Mouse (Mus musculus) forebrain, embryonic 14.5 days (tissue): ENCODE results near the gene Tbcel. TPM values are rescaled to one million over a fixed set of nuclear protein-coding genes. Genes with fewer than 3 reads are reported as not detected.

ENCODE experiments used
- ATAC-seq: fragments of 200-750 bp; cut with Nextera tagmentation; 2 replicates; pipeline ENCODE4 v1.8.0; 2017; ENCODE audit warnings: mild to moderate bottlenecking, moderate library complexity
- DNase-seq: peaks from one replicate; pipeline ENCODE4 v3.0.0-alpha.2; 2015; ENCODE audit warnings: low spot score
- H3K27ac ChIP-seq: fragments of 300-500 bp; sonication (generic); 2 replicates; pipeline ENCODE4 v1.5.1; 2014; ENCODE audit warnings: low read depth, mild to moderate bottlenecking, control low read depth, low read length, moderate library complexity
- H3K27me3 ChIP-seq: fragments of 300-500 bp; sonication (generic); replicated peaks from 2 replicates; pipeline ENCODE4 v1.6.1; 2014; ENCODE audit warnings: low read length, control low read depth, mixed read lengths; ENCODE audit not compliant: control insufficient read depth, insufficient read depth
- H3K36me3 ChIP-seq: fragments of 300-500 bp; sonication (generic); 2 replicates; pipeline ENCODE4 v1.6.1; 2014; ENCODE audit warnings: low read length, control low read depth; ENCODE audit not compliant: control insufficient read depth, insufficient read depth
- H3K4me1 ChIP-seq: fragments of 300-500 bp; sonication (generic); 2 replicates; pipeline ENCODE4 v1.6.1; 2014; ENCODE audit warnings: antibody characterized with exemption, low read length, control low read depth; ENCODE audit not compliant: control insufficient read depth, insufficient read depth
- H3K4me2 ChIP-seq: fragments of 300-500 bp; sonication (generic); 2 replicates; pipeline ENCODE4 v1.6.1; 2014; ENCODE audit warnings: mild to moderate bottlenecking, control low read depth, low read length
- H3K4me3 ChIP-seq: fragments of 300-500 bp; sonication (generic); 2 replicates; pipeline ENCODE4 v1.5.1; 2014; ENCODE audit warnings: low read depth, low read length, control low read depth
- H3K9ac ChIP-seq: fragments of 300-500 bp; sonication (generic); 2 replicates; pipeline ENCODE4 v1.6.1; 2014; ENCODE audit warnings: mild to moderate bottlenecking, low read length, control low read depth, moderate library complexity
- H3K9me3 ChIP-seq: fragments of 300-500 bp; sonication (generic); replicated peaks from 2 replicates; pipeline ENCODE4 v1.6.1; 2016; ENCODE audit warnings: low read length, control low read depth, mixed read lengths; ENCODE audit not compliant: control insufficient read depth
- WGBS: fragments of 180-500 bp; shearing (Covaris S2); extraction: QIAGEN DNeasy Blood & Tissue Kit; methylation state at CpG from one replicate; pipeline ENCODE4 v1.1.7; 2014; 5-methylcytosine and 5-hydroxymethylcytosine counted together
- polyA plus RNA-seq: library from polyadenylated mRNA; unstranded; fragments of >200 nt; fragmentation: Nextera tagmentation; extraction: Ambion mirVana; gene quantifications from 2 replicates; pipeline ENCODE4 v1.2.1, GENCODE M21; 2014

The Tbcel gene
- polyA plus RNA-seq, 1 experiment from 2014 or later, result 5.6 TPM

- no peaks in the 10 kb centered on the region for H3K27me3 ChIP-seq
- 100% methylated on average over 2 of the region's 2 CpGs for WGBS
- no peak overlapping the region for H3K4me3 ChIP-seq
- H3K4me2 ChIP-seq, result no peak overlapping the region
- H3K9ac ChIP-seq, result no peak overlapping the region
- no peak for ATAC-seq
- H3K36me3 ChIP-seq, result peaks cover 69% of the 10 kb centered on the region
- H3K4me1 ChIP-seq, result peaks cover 6% of the 10 kb centered on the region
- no peak for DNase-seq
- H3K9me3 ChIP-seq, result no peaks in the 10 kb centered on the region
- no peak overlapping the region for H3K27ac ChIP-seq
Measured at GRCm38 (mm10) chr9:42441234-42441633, 66.4 kb downstream of the Tbcel start.

- ATAC-seq (no peak), DNase-seq (peak; percentile 57)
- H3K4me3 ChIP-seq, result no peak overlapping the region
- H3K36me3 ChIP-seq, result peaks cover 71% of the 10 kb centered on the region
- no peaks in the 10 kb centered on the region for H3K9me3 ChIP-seq
- 5% methylated on average over 4 of the region's 4 CpGs for WGBS
- no peak overlapping the region for H3K27ac ChIP-seq
- no peak overlapping the region for H3K4me2 ChIP-seq
- H3K4me1 ChIP-seq, result peaks cover 6% of the 10 kb centered on the region
- H3K27me3 ChIP-seq, result no peaks in the 10 kb centered on the region
- H3K9ac ChIP-seq, result no peak overlapping the region
Measured at GRCm38 (mm10) chr9:42439446-42439845, 68.2 kb downstream of the Tbcel start.

GRCm38 (mm10) chr9:42432155-42432554 is 75.5 kb downstream of the Tbcel start:
- Histone ChIP-seq H3K27ac (no peak overlapping the region), H3K4me2 (no peak overlapping the region), H3K4me3 (no peak overlapping the region), H3K27me3 (no peaks in the 10 kb centered on the region), H3K36me3 (peaks cover 61% of the 10 kb centered on the region), H3K4me1 (no peaks in the 10 kb centered on the region), H3K9me3 (no peaks in the 10 kb centered on the region), H3K9ac (no peak overlapping the region)
- ATAC-seq (no peak), DNase-seq (no peak)
- WGBS, result 96% methylated on average over 2 of the region's 2 CpGs

GRCm38 (mm10) chr9:42431606-42432005 is 76.0 kb downstream of the Tbcel start:
- no peak overlapping the region for H3K4me3 ChIP-seq
- DNase-seq, result no peak

GRCm38 (mm10) chr9:42428060-42428924 is 79.3 kb downstream of the Tbcel start:
- Histone ChIP-seq H3K27ac (no peak overlapping the region), H3K4me3 (no peak overlapping the region), H3K36me3 (peaks cover 48% of the 10 kb centered on the region), H3K9ac (no peak overlapping the region), H3K4me2 (no peak overlapping the region), H3K4me1 (no peaks in the 10 kb centered on the region), H3K9me3 (no peaks in the 10 kb centered on the region), H3K27me3 (no peaks in the 10 kb centered on the region)
- DNase-seq (no peak), ATAC-seq (no peak)
- WGBS, result 79% methylated on average over 12 of the region's 12 CpGs

More at GRCm38 (mm10) chr9:42431606-42432005, 76.0 kb downstream of the Tbcel start:
- no peak overlapping the region for H3K27ac ChIP-seq
- no peaks in the 10 kb centered on the region for H3K9me3 ChIP-seq
- no peaks in the 10 kb centered on the region for H3K4me1 ChIP-seq
- WGBS, result 81% methylated on average over 2 of the region's 2 CpGs
- no peaks in the 10 kb centered on the region for H3K27me3 ChIP-seq
- no peak overlapping the region for H3K9ac ChIP-seq
- ATAC-seq, result no peak
- no peak overlapping the region for H3K4me2 ChIP-seq
- peaks cover 58% of the 10 kb centered on the region for H3K36me3 ChIP-seq

GRCm38 (mm10) chr9:42426661-42427358 is 80.8 kb downstream of the Tbcel start:
- H3K4me3 ChIP-seq, result no peak overlapping the region
- H3K4me2 ChIP-seq, result no peak overlapping the region
- H3K9me3 ChIP-seq, result no peaks in the 10 kb centered on the region
- ATAC-seq (no peak), DNase-seq (no peak)
- no peak overlapping the region for H3K27ac ChIP-seq
- peaks cover 49% of the 10 kb centered on the region for H3K36me3 ChIP-seq
- WGBS, result 48% methylated on average over 10 of the region's 10 CpGs
- no peaks in the 10 kb centered on the region for H3K27me3 ChIP-seq
- no peaks in the 10 kb centered on the region for H3K4me1 ChIP-seq
- no peak overlapping the region for H3K9ac ChIP-seq

GRCm38 (mm10) chr9:42423649-42424048 is 84.0 kb downstream of the Tbcel start:
- H3K27ac ChIP-seq, result no peak overlapping the region
- no peaks in the 10 kb centered on the region for H3K9me3 ChIP-seq
- no peak for ATAC-seq
- peaks cover 33% of the 10 kb centered on the region; the same call in 1 of the 2 replicates for H3K36me3 ChIP-seq
- H3K4me2 ChIP-seq, result no peak overlapping the region
- no peak overlapping the region for H3K9ac ChIP-seq
- DNase-seq, result no peak
- H3K4me3 ChIP-seq, result no peak overlapping the region
- no peaks in the 10 kb centered on the region for H3K27me3 ChIP-seq
- H3K4me1 ChIP-seq, result no peaks in the 10 kb centered on the region
- 86% methylated on average over 2 of the region's 2 CpGs for WGBS

GRCm38 (mm10) chr9:42419687-42420086 is 87.9 kb downstream of the Tbcel start:
- Histone ChIP-seq H3K4me2 (no peak overlapping the region), H3K9me3 (no peaks in the 10 kb centered on the region), H3K27ac (no peak overlapping the region), H3K4me3 (no peak overlapping the region), H3K4me1 (no peaks in the 10 kb centered on the region), H3K36me3 (peaks cover 32% of the 10 kb centered on the region; the same call in 1 of the 2 replicates), H3K9ac (no peak overlapping the region), H3K27me3 (no peaks in the 10 kb centered on the region)
- 69% methylated on average over 2 of the region's 2 CpGs for WGBS
- ATAC-seq (no peak), DNase-seq (no peak)

GRCm38 (mm10) chr9:42418786-42419185 is 88.8 kb downstream of the Tbcel start:
- ATAC-seq, result no peak
- DNase-seq, result no peak
- H3K4me3 ChIP-seq, result no peak overlapping the region
- no peak overlapping the region for H3K27ac ChIP-seq
- no peaks in the 10 kb centered on the region for H3K27me3 ChIP-seq
- peaks cover 30% of the 10 kb centered on the region; the same call in 1 of the 2 replicates for H3K36me3 ChIP-seq
- WGBS, result 90% methylated on average over 5 of the region's 5 CpGs
- H3K4me1 ChIP-seq, result 0 out of 2 replicates have a peak, but pooled peaks cover under 1% of the 10 kb centered on the region
- no peaks in the 10 kb centered on the region for H3K9me3 ChIP-seq
- H3K4me2 ChIP-seq, result no peak overlapping the region
- H3K9ac ChIP-seq, result no peak overlapping the region
